Mouse (Mus musculus): ENCODE results near the gene Fnbp1. TPM values are rescaled to one million over a fixed set of nuclear protein-coding genes. Genes with fewer than 3 reads are reported as not detected.

Fnbp1 gene
- polyA plus RNA-seq, 1 experiment from 2014 or later: 19.4 TPM

GRCm38 (mm10) chr2:31118639-31119380, 23.0 kb downstream of the Fnbp1 start:
- 81% methylated on average over 10 of the region's 10 CpGs for WGBS
- H3K9ac ChIP-seq (replicated peaks): no peak overlapping the region
- H3K9me3 ChIP-seq: no peaks in the 10 kb centered on the region
- no peak for ATAC-seq (replicated peaks)
- H3K27ac ChIP-seq (replicated peaks): peak overlapping the region; percentile 63; the same call in 1 of the 2 replicates
- H3K27me3 ChIP-seq: no peaks in the 10 kb centered on the region
- no peaks in the 10 kb centered on the region for H3K36me3 ChIP-seq
- peaks cover 8% of the 10 kb centered on the region; the same call in 1 of the 2 replicates for H3K4me1 ChIP-seq
- no peak overlapping the region for H3K4me2 ChIP-seq (replicated peaks)
- no peak overlapping the region for H3K4me3 ChIP-seq

GRCm38 (mm10) chr2:31118211-31118610, 23.6 kb downstream of the Fnbp1 start:
- H3K4me3 ChIP-seq: no peak overlapping the region
- 84% methylated on average over 3 of the region's 3 CpGs for WGBS
- H3K9ac ChIP-seq (replicated peaks): no peak overlapping the region
- no peak overlapping the region for H3K4me2 ChIP-seq (replicated peaks)
- ATAC-seq (replicated peaks): no peak
- no peak overlapping the region for H3K27ac ChIP-seq (replicated peaks)
- peaks cover 8% of the 10 kb centered on the region; the same call in 1 of the 2 replicates for H3K4me1 ChIP-seq
- H3K36me3 ChIP-seq: no peaks in the 10 kb centered on the region
- H3K27me3 ChIP-seq: no peaks in the 10 kb centered on the region
- no peaks in the 10 kb centered on the region for H3K9me3 ChIP-seq

- no peak overlapping the region for H3K4me2 ChIP-seq (replicated peaks)
- no peak overlapping the region for H3K9ac ChIP-seq (replicated peaks)
- H3K27me3 ChIP-seq: no peaks in the 10 kb centered on the region
- 77% methylated on average over 10 of the region's 10 CpGs for WGBS
- no peak overlapping the region for H3K4me3 ChIP-seq
- H3K9me3 ChIP-seq: no peaks in the 10 kb centered on the region
- H3K27ac ChIP-seq (replicated peaks): no peak overlapping the region
- H3K36me3 ChIP-seq: no peaks in the 10 kb centered on the region
- no peak for ATAC-seq (replicated peaks)
- H3K4me1 ChIP-seq: peaks cover 11% of the 10 kb centered on the region
Observed at GRCm38 (mm10) chr2:31115943-31116731, 25.7 kb downstream of the Fnbp1 start.

- no peaks in the 10 kb centered on the region for H3K9me3 ChIP-seq
- no peak for ATAC-seq (replicated peaks)
- no peak overlapping the region for H3K9ac ChIP-seq (replicated peaks)
- no peak overlapping the region for H3K4me3 ChIP-seq
- H3K27me3 ChIP-seq: no peaks in the 10 kb centered on the region
- H3K4me2 ChIP-seq (replicated peaks): no peak overlapping the region
- 89% methylated on average over 10 of the region's 10 CpGs for WGBS
- H3K36me3 ChIP-seq: no peaks in the 10 kb centered on the region
- peaks cover 13% of the 10 kb centered on the region for H3K4me1 ChIP-seq
- no peak overlapping the region for H3K27ac ChIP-seq (replicated peaks)
Observed at GRCm38 (mm10) chr2:31115091-31115942, 26.5 kb downstream of the Fnbp1 start.

GRCm38 (mm10) chr2:31114205-31114604, 27.6 kb downstream of the Fnbp1 start:
- Histone ChIP-seq H3K4me1 (peaks cover 5% of the 10 kb centered on the region), H3K4me3 (no peak overlapping the region), H3K27me3 (no peaks in the 10 kb centered on the region), H3K27ac (replicated peaks) (no peak overlapping the region), H3K9me3 (no peaks in the 10 kb centered on the region), H3K4me2 (replicated peaks) (no peak overlapping the region), H3K9ac (replicated peaks) (no peak overlapping the region), H3K36me3 (no peaks in the 10 kb centered on the region)
- WGBS: 96% methylated on average over 2 of the region's 2 CpGs
- ATAC-seq (replicated peaks): no peak

- Histone ChIP-seq H3K9me3 (no peaks in the 10 kb centered on the region), H3K27me3 (no peaks in the 10 kb centered on the region), H3K9ac (replicated peaks) (no peak overlapping the region), H3K36me3 (no peaks in the 10 kb centered on the region), H3K4me1 (peaks cover 17% of the 10 kb centered on the region), H3K27ac (replicated peaks) (peak overlapping the region; percentile 47), H3K4me2 (replicated peaks) (no peak overlapping the region), H3K4me3 (no peak overlapping the region)
- 64% methylated on average over 6 of the region's 6 CpGs for WGBS
- ATAC-seq (replicated peaks): no peak
Observed at GRCm38 (mm10) chr2:31111685-31112084, 30.1 kb downstream of the Fnbp1 start.

GRCm38 (mm10) chr2:31109960-31110548, 31.8 kb downstream of the Fnbp1 start:
- Histone ChIP-seq H3K9ac (replicated peaks) (no peak overlapping the region), H3K9me3 (no peaks in the 10 kb centered on the region), H3K36me3 (no peaks in the 10 kb centered on the region), H3K4me2 (replicated peaks) (no peak overlapping the region), H3K27ac (replicated peaks) (no peak overlapping the region), H3K27me3 (no peaks in the 10 kb centered on the region), H3K4me3 (no peak overlapping the region), H3K4me1 (peaks cover 22% of the 10 kb centered on the region)
- no peak for ATAC-seq (replicated peaks)
- 81% methylated on average over 12 of the region's 12 CpGs for WGBS

- Histone ChIP-seq H3K27ac (replicated peaks) (no peak overlapping the region), H3K4me1 (peaks cover 22% of the 10 kb centered on the region), H3K9me3 (no peaks in the 10 kb centered on the region), H3K4me2 (replicated peaks) (no peak overlapping the region), H3K4me3 (no peak overlapping the region), H3K27me3 (no peaks in the 10 kb centered on the region), H3K36me3 (no peaks in the 10 kb centered on the region), H3K9ac (replicated peaks) (no peak overlapping the region)
- no peak for ATAC-seq (replicated peaks)
- WGBS: 94% methylated on average over 6 of the region's 6 CpGs
Observed at GRCm38 (mm10) chr2:31108186-31108585, 33.6 kb downstream of the Fnbp1 start.

GRCm38 (mm10) chr2:31106621-31107320, 35.0 kb downstream of the Fnbp1 start:
- no peaks in the 10 kb centered on the region for H3K36me3 ChIP-seq
- ATAC-seq (replicated peaks): peak; percentile 66; the same call in 1 of the 2 replicates
- peak overlapping the region; percentile 15 for H3K4me2 ChIP-seq (replicated peaks)
- no peak overlapping the region for H3K4me3 ChIP-seq
- H3K9me3 ChIP-seq: no peaks in the 10 kb centered on the region
- H3K9ac ChIP-seq (replicated peaks): no peak overlapping the region
- 34% methylated on average over 11 of the region's 11 CpGs for WGBS
- H3K27me3 ChIP-seq: no peaks in the 10 kb centered on the region
- H3K4me1 ChIP-seq: peaks cover 22% of the 10 kb centered on the region
- H3K27ac ChIP-seq (replicated peaks): peak overlapping the region; percentile 58

GRCm38 (mm10) chr2:31106004-31106403, 35.8 kb downstream of the Fnbp1 start:
- H3K9ac ChIP-seq (replicated peaks): no peak overlapping the region
- no peaks in the 10 kb centered on the region for H3K36me3 ChIP-seq
- peak overlapping the region; percentile 58 for H3K27ac ChIP-seq (replicated peaks)
- no peak for ATAC-seq (replicated peaks)
- H3K4me2 ChIP-seq (replicated peaks): no peak overlapping the region
- no peak overlapping the region for H3K4me3 ChIP-seq
- H3K4me1 ChIP-seq: peaks cover 18% of the 10 kb centered on the region
- no peaks in the 10 kb centered on the region for H3K9me3 ChIP-seq
- no peaks in the 10 kb centered on the region for H3K27me3 ChIP-seq
- 89% methylated on average over 3 of the region's 3 CpGs for WGBS

GRCm38 (mm10) chr2:31105279-31105678, 36.5 kb downstream of the Fnbp1 start:
- WGBS: 64% methylated on average over 3 of the region's 3 CpGs
- Histone ChIP-seq H3K4me2 (replicated peaks) (no peak overlapping the region), H3K9ac (replicated peaks) (no peak overlapping the region)

More at GRCm38 (mm10) chr2:31105279-31105678, 36.5 kb downstream of the Fnbp1 start:
- no peak for ATAC-seq (replicated peaks)
- no peaks in the 10 kb centered on the region for H3K9me3 ChIP-seq
- H3K4me3 ChIP-seq: no peak overlapping the region
- H3K27ac ChIP-seq (replicated peaks): no peak overlapping the region
- H3K27me3 ChIP-seq: no peaks in the 10 kb centered on the region
- no peaks in the 10 kb centered on the region for H3K36me3 ChIP-seq
- peaks cover 18% of the 10 kb centered on the region for H3K4me1 ChIP-seq

All from forebrain, embryonic 15.5 days (tissue).